Mouse (Mus musculus) v-Abl transformed pro-B cells (cell line): ENCODE data around the gene Med13l.

Experiments
- in situ Hi-C, 2 experiments: fragments of 400-800 bp; cut with MboI; formaldehyde crosslinking; loops; one replicate each; pipeline ENCODE4 v1.15.1; 2025; ENCODE audit not compliant: unreplicated experiment in 2 of 2

Gene Med13l

DNA sequence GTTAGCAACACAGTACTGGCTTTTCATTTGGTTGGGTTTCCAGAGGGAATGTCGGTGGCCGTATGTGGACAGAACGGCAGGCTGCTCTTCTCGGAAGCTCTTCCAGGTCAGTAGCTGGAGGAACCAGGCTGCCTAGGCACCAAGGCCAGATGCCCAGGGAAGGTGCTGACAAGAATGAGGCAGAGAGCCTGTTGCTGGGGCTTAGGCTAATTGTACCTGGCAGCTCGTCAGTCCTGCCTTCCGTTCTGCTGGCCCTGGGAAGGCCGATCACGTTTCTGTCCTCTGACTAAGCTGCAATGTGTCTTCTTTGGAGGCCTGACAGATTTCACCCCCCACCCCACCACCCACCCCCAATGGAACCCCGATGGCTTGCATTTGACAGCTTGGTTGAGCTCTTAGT is 251.9 kb downstream of the Med13l start:
- in situ Hi-C loops: loop anchor here in 1 of 2 experiments (25.0 kb wide), 1 partner anchor 1300 kb away; no protein-coding TSS in a partner anchor

DNA sequence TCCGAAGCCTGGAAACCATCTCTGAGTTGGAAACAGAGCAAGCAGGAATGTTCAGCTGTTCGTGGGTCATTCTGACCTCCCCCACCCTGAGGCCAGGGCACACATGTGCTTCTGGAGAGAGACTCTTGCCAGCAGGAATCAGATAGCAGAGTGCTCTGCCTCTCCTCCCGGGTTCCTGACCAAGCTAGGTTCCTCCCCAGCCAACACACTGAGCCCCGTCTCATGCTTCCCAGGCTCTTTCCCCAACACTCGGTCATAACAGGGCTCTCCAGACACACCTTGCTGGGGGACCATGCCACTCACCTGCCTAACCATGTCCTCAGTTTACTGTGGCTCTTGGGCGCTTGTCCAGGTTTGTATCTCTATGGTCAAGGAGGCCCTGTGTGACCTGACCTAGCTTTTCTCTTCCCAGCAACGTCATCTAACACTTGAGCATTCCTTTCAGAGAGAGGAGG is 252.5 kb downstream of the Med13l start:
- in situ Hi-C loops: loop anchor here in 1 of 2 experiments (25.0 kb wide), 1 partner anchor 1301 kb away; no protein-coding TSS in a partner anchor

DNA sequence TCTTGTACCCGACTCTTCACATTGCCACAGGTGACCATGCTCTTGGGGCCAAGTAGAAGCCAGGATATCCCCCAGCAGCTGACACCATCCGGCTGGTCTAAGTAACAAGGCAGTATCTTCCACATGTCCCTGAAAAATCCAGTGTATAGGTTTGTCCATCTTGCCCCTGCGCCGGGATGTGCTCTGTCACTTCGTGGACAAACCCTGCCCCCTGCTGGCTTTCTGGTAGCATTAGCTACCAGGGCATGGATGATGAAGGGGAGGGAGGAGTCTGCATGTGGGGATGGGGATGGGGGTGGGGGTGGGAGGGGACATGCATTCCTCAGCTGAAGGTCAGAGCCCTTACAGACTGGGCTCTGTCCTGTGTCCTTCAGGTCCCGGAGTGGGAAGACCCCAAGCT is 253.6 kb downstream of the Med13l start:
- in situ Hi-C loops: loop anchor here in 1 of 2 experiments (25.0 kb wide), 1 partner anchor 1302 kb away; no protein-coding TSS in a partner anchor
